Mouse (Mus musculus) hindbrain, embryonic 14.5 days (tissue): ENCODE measurements around the gene Zfp488. TPM values are rescaled to one million over a fixed set of nuclear protein-coding genes. Genes with fewer than 3 reads are reported as not detected.

Source experiments
- ATAC-seq: fragments of 200-750 bp; cut with Nextera tagmentation; 2 replicates; pipeline ENCODE4 v1.8.0; 2017; ENCODE audit warnings: moderate number of reproducible peaks, mild to moderate bottlenecking, moderate TSS enrichment, moderate library complexity; ENCODE audit not compliant: low FRiP score
- DNase-seq: peaks from one replicate; pipeline ENCODE4 v3.0.0-alpha.2; 2015; ENCODE audit warnings: low spot score
- H3K27ac ChIP-seq: fragments of 300-500 bp; sonication (generic); 2 replicates; pipeline ENCODE4 v1.5.1; 2014; ENCODE audit warnings: mild to moderate bottlenecking, moderate library complexity
- H3K27me3 ChIP-seq: fragments of 300-500 bp; sonication (generic); 2 replicates; pipeline ENCODE4 v1.6.1; 2014; ENCODE audit warnings: mild to moderate bottlenecking, low read length, mixed read lengths; ENCODE audit not compliant: control insufficient read depth, insufficient read depth
- H3K36me3 ChIP-seq: fragments of 300-500 bp; sonication (generic); replicated peaks from 2 replicates; pipeline ENCODE4 v1.6.1; 2014; ENCODE audit not compliant: control insufficient read depth, insufficient read depth
- H3K4me1 ChIP-seq: fragments of 300-500 bp; sonication (generic); replicated peaks from 2 replicates; pipeline ENCODE4 v1.6.1; 2014; ENCODE audit warnings: antibody characterized with exemption, low read length, mixed read lengths; ENCODE audit not compliant: control insufficient read depth, insufficient read depth
- H3K4me2 ChIP-seq: fragments of 300-500 bp; sonication (generic); replicated peaks from 2 replicates; pipeline ENCODE4 v1.6.1; 2014; ENCODE audit warnings: mild to moderate bottlenecking, moderate library complexity
- H3K4me3 ChIP-seq: fragments of 300-500 bp; sonication (generic); replicated peaks from 2 replicates; pipeline ENCODE4 v1.5.1; 2014; ENCODE audit warnings: mild to moderate bottlenecking, low read length
- H3K9ac ChIP-seq: fragments of 300-500 bp; sonication (generic); 2 replicates; pipeline ENCODE4 v1.6.1; 2014
- H3K9me3 ChIP-seq: fragments of 300-500 bp; sonication (generic); 2 replicates; pipeline ENCODE4 v1.6.1; 2016; ENCODE audit warnings: low read length; ENCODE audit not compliant: control insufficient read depth
- WGBS: fragments of 180-500 bp; shearing (Covaris S2); extraction: QIAGEN DNeasy Blood & Tissue Kit; methylation state at CpG from one replicate; pipeline ENCODE4 v1.1.7; 2014; 5-methylcytosine and 5-hydroxymethylcytosine counted together
- polyA plus RNA-seq: library from polyadenylated mRNA; unstranded; fragments of >200 nt; fragmentation: Nextera tagmentation; extraction: Ambion mirVana; gene quantifications from 2 replicates; pipeline ENCODE4 v1.2.1, GENCODE M21; 2014

The Zfp488 gene
- polyA plus RNA-seq, 1 experiment from 2014 or later: 0.78 TPM

- Histone ChIP-seq H3K4me1 (no peaks in the 10 kb centered on the region), H3K9me3 (no peaks in the 10 kb centered on the region), H3K27me3 (no peaks in the 10 kb centered on the region), H3K36me3 (no peaks in the 10 kb centered on the region), H3K27ac (no peak overlapping the region), H3K4me3 (no peak overlapping the region), H3K4me2 (no peak overlapping the region), H3K9ac (no peak overlapping the region)
- WGBS: 93% methylated on average over 6 of the region's 6 CpGs
- ATAC-seq: no peak
- DNase-seq: no peak
Observed at GRCm38 (mm10) chr14:33993521-33994289, 15.1 kb upstream of the Zfp488 start.

- H3K4me2 ChIP-seq: no peak overlapping the region
- no peak overlapping the region for H3K4me3 ChIP-seq
- 90% methylated on average over 9 of the region's 9 CpGs for WGBS
- no peaks in the 10 kb centered on the region for H3K9me3 ChIP-seq
- ATAC-seq (no peak), DNase-seq (no peak)
- H3K4me1 ChIP-seq: no peaks in the 10 kb centered on the region
- H3K9ac ChIP-seq: no peak overlapping the region
- H3K27me3 ChIP-seq: no peaks in the 10 kb centered on the region
- H3K27ac ChIP-seq: no peak overlapping the region
- no peaks in the 10 kb centered on the region for H3K36me3 ChIP-seq
Observed at GRCm38 (mm10) chr14:33993051-33993450, 14.5 kb upstream of the Zfp488 start.

GRCm38 (mm10) chr14:33991971-33992370 lies 13.4 kb upstream of the Zfp488 start:
- Histone ChIP-seq H3K9ac (no peak overlapping the region), H3K36me3 (no peaks in the 10 kb centered on the region), H3K27ac (no peak overlapping the region), H3K4me3 (no peak overlapping the region), H3K27me3 (no peaks in the 10 kb centered on the region), H3K4me1 (no peaks in the 10 kb centered on the region), H3K4me2 (no peak overlapping the region), H3K9me3 (no peaks in the 10 kb centered on the region)
- DNase-seq (no peak), ATAC-seq (no peak)
- 78% methylated on average over 4 of the region's 4 CpGs for WGBS

- WGBS: 59% methylated on average over 3 of the region's 3 CpGs
- ATAC-seq: no peak
- no peaks in the 10 kb centered on the region for H3K9me3 ChIP-seq
- no peak overlapping the region for H3K4me3 ChIP-seq
- H3K4me2 ChIP-seq: no peak overlapping the region
- no peak overlapping the region for H3K27ac ChIP-seq
- H3K27me3 ChIP-seq: no peaks in the 10 kb centered on the region
- H3K9ac ChIP-seq: no peak overlapping the region
- DNase-seq: no peak
- H3K4me1 ChIP-seq: no peaks in the 10 kb centered on the region
- no peaks in the 10 kb centered on the region for H3K36me3 ChIP-seq
Observed at GRCm38 (mm10) chr14:33989201-33989600, 10.6 kb upstream of the Zfp488 start.

- 33% methylated on average over 7 of the region's 7 CpGs for WGBS
- no peak overlapping the region for H3K27ac ChIP-seq
- ATAC-seq (no peak), DNase-seq (no peak)
- peak overlapping the region; percentile 74 for H3K4me2 ChIP-seq
- H3K4me3 ChIP-seq: 0 out of 2 replicates have a peak overlapping the region, but pooled peaks have one; percentile 35
- H3K9me3 ChIP-seq: no peaks in the 10 kb centered on the region
- peaks cover 9% of the 10 kb centered on the region; the same call in 1 of the 2 replicates for H3K4me1 ChIP-seq
- peak overlapping the region; percentile 35; the same call in 1 of the 2 replicates for H3K9ac ChIP-seq
- no peaks in the 10 kb centered on the region for H3K36me3 ChIP-seq
- H3K27me3 ChIP-seq: no peaks in the 10 kb centered on the region
Observed at GRCm38 (mm10) chr14:33977748-33978147, 816 bp downstream of the Zfp488 start.

- H3K9me3 ChIP-seq: no peaks in the 10 kb centered on the region
- no peak overlapping the region for H3K27ac ChIP-seq
- H3K9ac ChIP-seq: no peak overlapping the region
- no peaks in the 10 kb centered on the region for H3K36me3 ChIP-seq
- peaks cover 9% of the 10 kb centered on the region; the same call in 1 of the 2 replicates for H3K4me1 ChIP-seq
- 43% methylated on average over 5 of the region's 5 CpGs for WGBS
- H3K4me3 ChIP-seq: no peak overlapping the region
- H3K4me2 ChIP-seq: no peak overlapping the region
- ATAC-seq (no peak), DNase-seq (no peak)
- no peaks in the 10 kb centered on the region for H3K27me3 ChIP-seq
Observed at GRCm38 (mm10) chr14:33974752-33975151, 3.8 kb downstream of the Zfp488 start.

- 54% methylated on average over 7 of the region's 7 CpGs for WGBS
- Histone ChIP-seq H3K9ac (no peak overlapping the region), H3K4me3 (no peak overlapping the region), H3K36me3 (no peaks in the 10 kb centered on the region), H3K4me2 (no peak overlapping the region), H3K9me3 (no peaks in the 10 kb centered on the region), H3K4me1 (no peaks in the 10 kb centered on the region), H3K27ac (no peak overlapping the region), H3K27me3 (no peaks in the 10 kb centered on the region)
- ATAC-seq (no peak), DNase-seq (peak; percentile 26)
Observed at GRCm38 (mm10) chr14:33972679-33973078, 5.9 kb downstream of the Zfp488 start.

- H3K36me3 ChIP-seq: no peaks in the 10 kb centered on the region
- no peak overlapping the region for H3K27ac ChIP-seq
- no peak overlapping the region for H3K4me2 ChIP-seq
- no peaks in the 10 kb centered on the region for H3K27me3 ChIP-seq
- 68% methylated on average over 7 of the region's 7 CpGs for WGBS
- no peak for ATAC-seq
- H3K9ac ChIP-seq: no peak overlapping the region
- no peaks in the 10 kb centered on the region for H3K9me3 ChIP-seq
- H3K4me3 ChIP-seq: no peak overlapping the region
- DNase-seq: no peak
- H3K4me1 ChIP-seq: no peaks in the 10 kb centered on the region
Observed at GRCm38 (mm10) chr14:33965675-33966074, 12.9 kb downstream of the Zfp488 start.

GRCm38 (mm10) chr14:33959341-33959740 lies 19.2 kb downstream of the Zfp488 start:
- no peaks in the 10 kb centered on the region for H3K27me3 ChIP-seq
- WGBS: 17% methylated on average over 9 of the region's 9 CpGs
- ATAC-seq (no peak), DNase-seq (peak; percentile 68)
- no peak overlapping the region for H3K4me2 ChIP-seq
- no peak overlapping the region for H3K4me3 ChIP-seq
- no peak overlapping the region for H3K9ac ChIP-seq
- no peak overlapping the region for H3K27ac ChIP-seq
- no peaks in the 10 kb centered on the region for H3K36me3 ChIP-seq
- no peaks in the 10 kb centered on the region for H3K4me1 ChIP-seq
- no peaks in the 10 kb centered on the region for H3K9me3 ChIP-seq
